Mouse (Mus musculus) embryonic fibroblast, embryonic 13.5 days (primary cell): Measurements from ENCODE around the gene Lrig2. TPM values are rescaled to one million over a fixed set of nuclear protein-coding genes. Genes with fewer than 3 reads are reported as not detected.
"Not testable (repeated sequence)": the region's sequence is repeated elsewhere in the genome, so short reads cannot be mapped to it uniquely, and the experiment has no call there.

ENCODE experiments used
- H3K27ac ChIP-seq: 2 replicates; pipeline ENCODE4 v1.5.1; 2012; ENCODE audit warnings: low read length, control low read depth, inconsistent platforms; ENCODE audit not compliant: insufficient read depth
- H3K4me1 ChIP-seq: 2 replicates; pipeline ENCODE4 v1.6.1; 2011; ENCODE audit warnings: low read length; ENCODE audit not compliant: control insufficient read depth, insufficient read depth
- H3K4me3 ChIP-seq: 2 replicates; pipeline ENCODE4 v1.5.1; 2011; ENCODE audit warnings: mild to moderate bottlenecking, control low read depth, low read length; ENCODE audit not compliant: insufficient read depth
- CTCF ChIP-seq: IDR thresholded peaks from 2 replicates; pipeline ENCODE4 v1.5.1; 2011; ENCODE audit warnings: mild to moderate bottlenecking, control low read depth, low read length, moderate library complexity, borderline replicate concordance; ENCODE audit not compliant: insufficient read depth
- POLR2A ChIP-seq: IDR thresholded peaks from 2 replicates; pipeline ENCODE4 v1.6.1; 2011; ENCODE audit warnings: low read depth, mild to moderate bottlenecking, control low read depth, low read length, moderate library complexity
- polyA plus RNA-seq: library from polyadenylated mRNA; stranded (reverse); fragments of >200 nt; gene quantifications from 2 replicates; pipeline ENCODE4 v1.2.4, GENCODE M21; 2011; ENCODE audit warnings: low read depth; ENCODE audit not compliant: missing spikeins, insufficient read length

Gene Lrig2
- polyA plus RNA-seq, 1 experiment, result 18.5 TPM

DNA sequence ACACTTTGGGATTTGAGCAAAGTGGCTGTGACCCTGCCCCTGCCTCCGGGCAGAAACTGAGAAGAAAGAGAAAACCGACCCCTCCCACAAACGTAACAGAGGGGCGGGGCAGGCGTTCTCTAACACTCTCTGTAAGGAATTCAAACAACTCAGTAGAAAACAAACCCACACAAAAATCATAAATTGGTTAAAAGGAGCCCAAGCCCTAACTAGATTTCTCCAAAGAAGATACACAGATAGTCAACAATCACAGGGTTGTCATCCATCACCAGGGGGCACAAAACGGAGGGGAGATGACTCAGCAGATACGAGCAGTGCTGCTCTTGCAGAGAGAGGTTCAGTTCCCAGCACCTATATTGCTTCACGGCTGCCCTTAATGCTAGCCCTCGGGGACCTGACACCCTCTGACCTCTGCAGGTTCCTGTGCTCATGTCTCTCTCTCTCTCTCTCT lies 77.4 kb downstream of the Lrig2 start:
- no peak overlapping the region for H3K4me3 ChIP-seq
- no peak overlapping the region for H3K27ac ChIP-seq
- TF ChIP-seq POLR2A (no peak), CTCF (no peak)
- H3K4me1 ChIP-seq, result no peaks in the 10 kb centered on the region

GRCm38 (mm10) chr3:104432651-104433050 lies 79.1 kb downstream of the Lrig2 start:
- H3K4me3 ChIP-seq, result no peak overlapping the region
- TF ChIP-seq POLR2A (no peak), CTCF (no peak)
- H3K27ac ChIP-seq, result no peak overlapping the region
- H3K4me1 ChIP-seq, result no peaks in the 10 kb centered on the region

DNA sequence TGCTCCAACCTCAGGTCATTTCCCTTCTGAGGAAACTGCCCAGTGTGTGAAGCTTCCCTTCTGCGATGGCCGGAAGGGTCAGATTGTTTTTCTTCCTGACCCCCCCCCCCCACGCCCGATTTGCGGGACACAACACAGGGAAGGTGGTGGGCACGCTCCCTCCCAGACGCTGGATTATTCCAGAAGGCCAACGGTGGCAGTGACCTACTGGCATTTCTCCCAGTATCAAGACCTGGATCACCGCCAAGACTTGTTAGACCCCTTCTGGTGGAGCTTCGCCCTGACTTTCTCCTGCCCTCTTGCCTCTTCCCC lies 79.9 kb downstream of the Lrig2 start:
- Histone ChIP-seq H3K27ac (no peak overlapping the region), H3K4me1 (no peaks in the 10 kb centered on the region)

DNA sequence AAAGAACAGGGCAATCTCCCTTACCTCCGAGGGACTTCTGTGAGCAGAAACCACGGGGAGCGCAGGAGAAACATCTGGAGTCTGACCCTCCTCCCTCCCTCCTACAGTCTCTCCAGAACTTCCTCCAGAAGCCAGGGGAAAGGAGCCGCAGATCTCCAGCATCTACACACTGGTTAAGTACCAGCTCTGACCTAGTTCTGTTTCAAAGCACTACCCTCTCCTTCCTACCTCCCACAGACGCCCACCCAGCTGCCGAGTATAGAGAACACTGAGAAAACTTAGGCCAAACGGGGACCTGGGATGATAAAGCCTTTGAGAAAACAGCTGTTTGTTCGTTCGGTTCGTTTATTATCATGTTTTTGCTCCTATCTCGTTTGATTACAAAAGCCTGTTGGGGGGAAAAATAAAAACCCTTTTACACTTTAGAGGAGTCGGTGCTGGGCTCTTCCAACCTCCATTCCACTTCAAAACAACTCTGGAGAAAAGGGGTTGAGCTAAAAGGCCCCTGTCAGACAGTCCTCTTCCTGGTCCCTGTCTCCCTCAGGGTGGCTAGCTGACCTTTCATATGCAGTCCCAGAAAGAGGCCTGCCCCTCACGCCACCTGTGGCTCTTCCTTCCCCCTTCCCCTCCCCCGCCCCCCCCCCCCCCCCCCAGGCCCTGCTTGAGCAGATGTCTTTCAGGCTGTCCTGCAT lies 80.4 kb downstream of the Lrig2 start:
- no peak for TF ChIP-seq CTCF
- TF ChIP-seq POLR2A, result no peak
- no peaks in the 10 kb centered on the region for H3K4me1 ChIP-seq
- H3K4me3 ChIP-seq, result no peak overlapping the region
- no peak overlapping the region for H3K27ac ChIP-seq

More for the DNA sequence above, 79.9 kb downstream of the Lrig2 start:
- TF ChIP-seq CTCF (no peak), POLR2A (no peak)
- H3K4me3 ChIP-seq, result no peak overlapping the region

DNA sequence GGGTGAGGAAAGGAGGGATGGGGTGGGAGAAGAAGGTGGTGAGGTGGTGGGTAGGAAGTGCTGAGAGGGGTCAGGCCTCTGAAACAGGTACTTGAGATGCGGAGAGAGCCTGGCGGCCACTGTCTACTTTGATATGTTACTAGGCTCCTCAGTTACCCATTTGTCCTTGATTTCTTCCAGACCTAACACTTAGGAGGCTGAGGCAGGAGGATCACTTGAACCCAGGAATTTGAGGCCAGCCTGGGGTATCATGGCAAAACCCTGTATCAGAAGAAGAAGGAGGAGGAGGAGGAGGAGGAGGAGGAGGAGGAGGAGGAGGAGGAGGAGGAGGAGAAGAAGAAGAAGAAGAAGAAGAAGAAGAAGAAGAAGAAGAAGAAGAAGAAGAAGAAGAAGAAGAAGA lies 84.4 kb downstream of the Lrig2 start:
- not testable (repeated sequence) for H3K27ac ChIP-seq, H3K4me3 ChIP-seq, H3K4me1 ChIP-seq

- Histone ChIP-seq H3K27ac (no peak overlapping the region), H3K4me3 (no peak overlapping the region), H3K4me1 (no peaks in the 10 kb centered on the region)
- TF ChIP-seq POLR2A (no peak), CTCF (no peak)
These were observed 87.4 kb downstream of the Lrig2 start for GRCm38 (mm10) chr3:104424346-104424745.

GRCm38 (mm10) chr3:104420929-104421328 lies 90.8 kb downstream of the Lrig2 start:
- Histone ChIP-seq H3K27ac (no peak overlapping the region), H3K4me1 (no peaks in the 10 kb centered on the region), H3K4me3 (no peak overlapping the region)
- TF ChIP-seq CTCF, result no peak
- TF ChIP-seq POLR2A, result no peak

DNA sequence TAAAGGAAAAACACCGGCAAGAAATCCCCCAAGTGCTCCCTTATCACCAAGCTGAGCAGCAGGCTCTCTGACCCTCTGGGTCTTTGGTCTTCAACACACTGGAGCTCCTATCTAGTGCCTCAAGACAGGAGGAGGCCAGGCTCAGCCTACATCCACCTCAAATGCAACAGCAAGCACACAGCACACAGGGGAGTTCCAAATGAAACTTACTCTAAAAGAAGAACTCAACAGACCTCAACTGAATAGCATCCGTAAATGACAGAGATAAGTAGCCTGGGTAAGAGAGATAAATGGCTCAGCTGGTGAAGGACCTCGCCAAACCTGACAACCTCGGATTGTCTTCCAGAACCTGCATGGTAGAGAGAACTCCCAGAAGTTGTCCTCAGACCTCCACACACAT lies 91.7 kb downstream of the Lrig2 start:
- H3K27ac ChIP-seq, result no peak overlapping the region
- no peaks in the 10 kb centered on the region for H3K4me1 ChIP-seq
- H3K4me3 ChIP-seq, result no peak overlapping the region
- no peak for TF ChIP-seq POLR2A
- no peak for TF ChIP-seq CTCF

- no peak overlapping the region for H3K27ac ChIP-seq
- H3K4me3 ChIP-seq, result no peak overlapping the region
- no peak for TF ChIP-seq CTCF
- TF ChIP-seq POLR2A, result no peak
- H3K4me1 ChIP-seq, result no peaks in the 10 kb centered on the region
These were observed 94.9 kb downstream of the Lrig2 start for GRCm38 (mm10) chr3:104416806-104417205.

DNA sequence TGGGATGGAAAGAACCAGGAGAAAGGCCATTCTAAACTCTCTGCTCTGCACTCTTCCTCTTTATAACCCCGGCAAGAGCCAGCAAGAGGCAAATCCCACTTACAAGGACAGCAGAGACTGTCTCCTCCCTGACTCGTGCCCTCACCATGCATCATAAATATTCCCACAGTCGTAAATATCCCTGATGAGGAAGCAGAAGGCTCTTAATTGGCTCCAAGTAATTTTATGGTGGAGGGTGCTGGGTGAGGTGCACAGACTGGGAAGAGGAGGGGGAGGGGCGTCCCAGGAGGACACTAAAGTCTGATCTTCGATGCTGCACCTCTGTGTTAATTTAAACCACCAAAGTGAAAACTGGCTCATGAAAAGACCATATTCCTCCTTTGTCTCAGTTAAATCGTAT lies 99.2 kb downstream of the Lrig2 start:
- H3K4me3 ChIP-seq, result no peak overlapping the region
- no peak for TF ChIP-seq POLR2A
- no peak for TF ChIP-seq CTCF

DNA sequence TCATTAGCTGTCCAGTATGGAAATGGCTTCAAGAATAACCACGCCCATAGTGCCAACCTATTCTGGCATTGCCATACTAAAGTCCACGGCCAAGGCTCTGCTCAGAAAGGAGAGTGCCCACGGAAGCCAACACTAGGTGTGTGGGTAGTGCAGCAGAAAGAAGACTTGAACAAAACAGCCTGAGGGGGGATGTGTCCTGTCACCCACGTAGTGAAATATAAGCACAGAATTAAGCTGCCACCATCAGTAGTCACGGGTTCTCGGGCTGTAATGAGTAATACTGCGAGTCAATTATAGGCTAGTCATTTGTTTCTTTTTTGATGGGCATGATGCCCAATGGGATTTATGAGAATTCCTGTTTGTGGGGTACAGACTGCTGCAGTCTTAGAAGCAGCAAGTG lies 104.2 kb downstream of the Lrig2 start:
- TF ChIP-seq POLR2A (no peak), CTCF (no peak)
- Histone ChIP-seq H3K27ac (no peak overlapping the region), H3K4me1 (no peaks in the 10 kb centered on the region)

More for the DNA sequence above, 99.2 kb downstream of the Lrig2 start:
- Histone ChIP-seq H3K27ac (no peak overlapping the region), H3K4me1 (no peaks in the 10 kb centered on the region)

More for the DNA sequence above, 104.2 kb downstream of the Lrig2 start:
- no peak overlapping the region for H3K4me3 ChIP-seq
